Mouse (Mus musculus) embryonic facial prominence, embryonic 12.5 days (tissue): Measurements from ENCODE around the gene Mael. TPM values are rescaled to one million over a fixed set of nuclear protein-coding genes. Genes with fewer than 3 reads are reported as not detected.

ENCODE experiments used
- ATAC-seq: fragments of 200-750 bp; cut with Nextera tagmentation; 2 replicates; pipeline ENCODE4 v1.8.0; 2017; ENCODE audit not compliant: insufficient number of reproducible peaks, insufficient read depth, low FRiP score, low TSS enrichment
- H3K27ac ChIP-seq: fragments of 300-500 bp; sonication (generic); 2 replicates; pipeline ENCODE4 v1.5.1; 2016; ENCODE audit warnings: mild to moderate bottlenecking
- H3K27me3 ChIP-seq: fragments of 300-500 bp; sonication (generic); 2 replicates; pipeline ENCODE4 v1.6.1; 2016; ENCODE audit warnings: mild to moderate bottlenecking, moderate library complexity
- H3K36me3 ChIP-seq: fragments of 300-500 bp; sonication (generic); 2 replicates; pipeline ENCODE4 v1.6.1; 2016; ENCODE audit warnings: mild to moderate bottlenecking
- H3K4me1 ChIP-seq: fragments of 300-500 bp; sonication (generic); 2 replicates; pipeline ENCODE4 v1.6.1; 2016
- H3K4me2 ChIP-seq: fragments of 300-500 bp; sonication (generic); replicated peaks from 2 replicates; pipeline ENCODE4 v1.6.1; 2016; ENCODE audit warnings: mild to moderate bottlenecking, moderate library complexity
- H3K4me3 ChIP-seq: fragments of 300-500 bp; sonication (generic); 2 replicates; pipeline ENCODE4 v1.5.1; 2016; ENCODE audit warnings: mild to moderate bottlenecking
- H3K9ac ChIP-seq: fragments of 300-500 bp; sonication (generic); 2 replicates; pipeline ENCODE4 v1.6.1; 2016; ENCODE audit warnings: mild to moderate bottlenecking, moderate library complexity
- H3K9me3 ChIP-seq: fragments of 300-500 bp; sonication (generic); 2 replicates; pipeline ENCODE4 v1.6.1; 2016; ENCODE audit warnings: mild to moderate bottlenecking, moderate library complexity
- WGBS: fragments of 180-500 bp; shearing (Covaris S2); methylation state at CpG from one replicate; pipeline ENCODE4 v1.1.7; 2016; 5-methylcytosine and 5-hydroxymethylcytosine counted together
- polyA plus RNA-seq: library from polyadenylated mRNA; unstranded; fragments of >200 nt; fragmentation: Nextera tagmentation; extraction: Ambion mirVana; gene quantifications from 2 replicates; pipeline ENCODE4 v1.2.1, GENCODE M21; 2016

The Mael gene
- polyA plus RNA-seq, 1 experiment from 2014 or later: 0.10 TPM

- WGBS: 94% methylated on average over 9 of the region's 9 CpGs
- H3K27me3 ChIP-seq: peaks cover 4% of the 10 kb centered on the region
- no peak overlapping the region for H3K9ac ChIP-seq
- H3K27ac ChIP-seq: no peak overlapping the region
- no peak overlapping the region for H3K4me3 ChIP-seq
- H3K9me3 ChIP-seq: no peaks in the 10 kb centered on the region
- 0 out of 2 replicates have a peak, but pooled peaks cover 4% of the 10 kb centered on the region for H3K4me1 ChIP-seq
- no peak for ATAC-seq
- H3K36me3 ChIP-seq: no peaks in the 10 kb centered on the region
- H3K4me2 ChIP-seq: no peak overlapping the region
These were observed 73.4 kb downstream of the Mael start for GRCm38 (mm10) chr1:166165159-166165558.

GRCm38 (mm10) chr1:166164580-166164979, 74.0 kb downstream of the Mael start:
- Histone ChIP-seq H3K9ac (no peak overlapping the region), H3K27me3 (peaks cover 10% of the 10 kb centered on the region), H3K9me3 (no peaks in the 10 kb centered on the region), H3K4me1 (0 out of 2 replicates have a peak, but pooled peaks cover 4% of the 10 kb centered on the region), H3K36me3 (no peaks in the 10 kb centered on the region), H3K4me3 (no peak overlapping the region), H3K4me2 (no peak overlapping the region), H3K27ac (no peak overlapping the region)
- ATAC-seq: no peak
- 91% methylated on average over 14 of the region's 14 CpGs for WGBS

- 0 out of 2 replicates have a peak, but pooled peaks cover 4% of the 10 kb centered on the region for H3K4me1 ChIP-seq
- H3K27ac ChIP-seq: no peak overlapping the region
- peak overlapping the region; percentile 35 for H3K4me2 ChIP-seq
- 14% methylated on average over 24 of the region's 24 CpGs for WGBS
- no peak for ATAC-seq
- H3K27me3 ChIP-seq: peaks cover 15% of the 10 kb centered on the region
- no peaks in the 10 kb centered on the region for H3K36me3 ChIP-seq
- no peak overlapping the region for H3K9ac ChIP-seq
- no peaks in the 10 kb centered on the region for H3K9me3 ChIP-seq
- no peak overlapping the region for H3K4me3 ChIP-seq
These were observed 77.7 kb downstream of the Mael start for GRCm38 (mm10) chr1:166160569-166161445.

GRCm38 (mm10) chr1:166160111-166160510, 78.4 kb downstream of the Mael start:
- Histone ChIP-seq H3K4me3 (no peak overlapping the region), H3K9ac (no peak overlapping the region), H3K9me3 (no peaks in the 10 kb centered on the region), H3K27ac (no peak overlapping the region), H3K4me2 (peak overlapping the region; percentile 35), H3K4me1 (0 out of 2 replicates have a peak, but pooled peaks cover 4% of the 10 kb centered on the region), H3K36me3 (no peaks in the 10 kb centered on the region), H3K27me3 (peaks cover 19% of the 10 kb centered on the region)
- WGBS: 46% methylated on average over 5 of the region's 5 CpGs
- ATAC-seq: no peak

GRCm38 (mm10) chr1:166158664-166159063, 79.9 kb downstream of the Mael start:
- Histone ChIP-seq H3K27me3 (peaks cover 28% of the 10 kb centered on the region), H3K9me3 (no peaks in the 10 kb centered on the region), H3K27ac (no peak overlapping the region), H3K4me3 (no peak overlapping the region), H3K4me2 (no peak overlapping the region), H3K9ac (no peak overlapping the region), H3K4me1 (0 out of 2 replicates have a peak, but pooled peaks cover 4% of the 10 kb centered on the region), H3K36me3 (no peaks in the 10 kb centered on the region)
- no peak for ATAC-seq
- 63% methylated on average over 9 of the region's 9 CpGs for WGBS

- Histone ChIP-seq H3K36me3 (no peaks in the 10 kb centered on the region), H3K4me2 (no peak overlapping the region), H3K4me1 (0 out of 2 replicates have a peak, but pooled peaks cover 4% of the 10 kb centered on the region), H3K9ac (no peak overlapping the region), H3K4me3 (no peak overlapping the region), H3K9me3 (no peaks in the 10 kb centered on the region), H3K27me3 (peaks cover 28% of the 10 kb centered on the region), H3K27ac (no peak overlapping the region)
- no peak for ATAC-seq
- WGBS: 83% methylated on average over 12 of the region's 12 CpGs
These were observed 80.8 kb downstream of the Mael start for GRCm38 (mm10) chr1:166157712-166158111.

GRCm38 (mm10) chr1:166155113-166155494, 83.4 kb downstream of the Mael start:
- Histone ChIP-seq H3K4me1 (no peaks in the 10 kb centered on the region), H3K36me3 (no peaks in the 10 kb centered on the region), H3K9me3 (no peaks in the 10 kb centered on the region), H3K9ac (no peak overlapping the region), H3K27ac (no peak overlapping the region), H3K27me3 (peaks cover 23% of the 10 kb centered on the region), H3K4me3 (no peak overlapping the region), H3K4me2 (no peak overlapping the region)
- WGBS: 51% methylated on average over 10 of the region's 10 CpGs
- ATAC-seq: no peak

- no peaks in the 10 kb centered on the region for H3K9me3 ChIP-seq
- no peak for ATAC-seq
- H3K4me1 ChIP-seq: no peaks in the 10 kb centered on the region
- 15% methylated on average over 29 of the region's 29 CpGs for WGBS
- H3K27ac ChIP-seq: no peak overlapping the region
- H3K9ac ChIP-seq: no peak overlapping the region
- no peaks in the 10 kb centered on the region for H3K36me3 ChIP-seq
- H3K27me3 ChIP-seq: peaks cover 16% of the 10 kb centered on the region
- peak overlapping the region; percentile 42 for H3K4me2 ChIP-seq
- no peak overlapping the region for H3K4me3 ChIP-seq
These were observed 84.1 kb downstream of the Mael start for GRCm38 (mm10) chr1:166154162-166155112.

- WGBS: 13% methylated on average over 18 of the region's 18 CpGs
- no peak overlapping the region for H3K4me3 ChIP-seq
- no peak overlapping the region for H3K9ac ChIP-seq
- peaks cover 12% of the 10 kb centered on the region for H3K27me3 ChIP-seq
- H3K36me3 ChIP-seq: no peaks in the 10 kb centered on the region
- no peaks in the 10 kb centered on the region for H3K4me1 ChIP-seq
- no peak overlapping the region for H3K27ac ChIP-seq
- ATAC-seq: no peak
- no peak overlapping the region for H3K4me2 ChIP-seq
- no peaks in the 10 kb centered on the region for H3K9me3 ChIP-seq
These were observed 85.0 kb downstream of the Mael start for GRCm38 (mm10) chr1:166153351-166154120.

GRCm38 (mm10) chr1:166152034-166152433, 86.5 kb downstream of the Mael start:
- no peak overlapping the region for H3K27ac ChIP-seq
- no peak for ATAC-seq
- H3K9me3 ChIP-seq: no peaks in the 10 kb centered on the region
- no peaks in the 10 kb centered on the region for H3K36me3 ChIP-seq
- no peaks in the 10 kb centered on the region for H3K4me1 ChIP-seq
- no peak overlapping the region for H3K4me3 ChIP-seq
- H3K27me3 ChIP-seq: peaks cover 12% of the 10 kb centered on the region
- no peak overlapping the region for H3K9ac ChIP-seq
- 90% methylated on average over 10 of the region's 10 CpGs for WGBS
- no peak overlapping the region for H3K4me2 ChIP-seq

GRCm38 (mm10) chr1:166151341-166151740, 87.2 kb downstream of the Mael start:
- no peaks in the 10 kb centered on the region for H3K36me3 ChIP-seq
- H3K27ac ChIP-seq: no peak overlapping the region
- no peak overlapping the region for H3K4me3 ChIP-seq
- peaks cover 12% of the 10 kb centered on the region for H3K27me3 ChIP-seq
- no peak overlapping the region for H3K4me2 ChIP-seq
- no peaks in the 10 kb centered on the region for H3K4me1 ChIP-seq
- H3K9me3 ChIP-seq: no peaks in the 10 kb centered on the region
- no peak for ATAC-seq
- WGBS: 60% methylated on average over 11 of the region's 11 CpGs
- no peak overlapping the region for H3K9ac ChIP-seq
